Mouse (Mus musculus): ENCODE measurements around the gene Actr6.
"Not testable (repeated sequence)": the region's sequence is repeated elsewhere in the genome, so short reads cannot be mapped to it uniquely, and the experiment has no call there.

Actr6 gene

DNA sequence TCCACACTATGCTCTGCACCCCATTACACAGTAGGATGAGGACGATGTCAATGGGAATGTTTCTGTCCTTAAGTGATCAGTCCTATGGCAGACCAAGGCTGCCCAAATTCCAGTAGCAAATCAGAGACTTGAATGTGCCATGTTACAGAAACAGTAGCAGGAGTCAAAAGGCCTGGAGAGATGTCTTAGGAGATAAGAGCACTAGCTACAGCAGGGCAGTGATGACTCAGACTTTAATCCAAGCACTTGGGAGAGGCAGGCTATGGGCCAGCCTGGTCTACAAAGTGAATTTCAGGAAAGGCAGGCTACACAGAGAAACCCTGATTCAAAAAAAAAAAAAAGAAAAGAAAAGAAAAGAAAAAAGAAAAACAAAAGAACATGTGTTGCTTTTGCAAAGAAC is 52.6 kb downstream of the Actr6 start:
- DNase-seq (ENCODE audit: low spot score) = no peak

DNA sequence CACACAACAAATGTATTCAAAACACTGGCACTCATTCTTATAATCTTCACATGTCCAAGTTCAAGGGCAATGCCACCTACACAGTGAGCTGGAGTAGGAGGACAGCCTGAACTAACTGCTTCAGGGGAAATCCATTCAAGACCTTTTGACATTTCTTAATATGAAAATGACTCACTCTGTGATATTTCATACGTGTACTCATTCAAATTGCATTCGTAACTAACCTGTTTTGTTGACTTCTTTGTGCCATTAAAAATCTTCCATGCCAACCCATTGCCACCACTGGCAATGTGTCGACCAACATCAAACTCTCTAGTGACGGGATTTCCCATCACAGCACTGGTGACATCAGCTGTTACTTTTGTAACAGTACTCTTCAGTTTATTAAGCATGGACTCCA is 54.0 kb downstream of the Actr6 start:
- DNase-seq (ENCODE audit: low spot score) = no peak

- no peak for DNase-seq (ENCODE audit: low spot score)
Measured at GRCm38 (mm10) chr10:89676609-89677008, 55.5 kb downstream of the Actr6 start.

DNA sequence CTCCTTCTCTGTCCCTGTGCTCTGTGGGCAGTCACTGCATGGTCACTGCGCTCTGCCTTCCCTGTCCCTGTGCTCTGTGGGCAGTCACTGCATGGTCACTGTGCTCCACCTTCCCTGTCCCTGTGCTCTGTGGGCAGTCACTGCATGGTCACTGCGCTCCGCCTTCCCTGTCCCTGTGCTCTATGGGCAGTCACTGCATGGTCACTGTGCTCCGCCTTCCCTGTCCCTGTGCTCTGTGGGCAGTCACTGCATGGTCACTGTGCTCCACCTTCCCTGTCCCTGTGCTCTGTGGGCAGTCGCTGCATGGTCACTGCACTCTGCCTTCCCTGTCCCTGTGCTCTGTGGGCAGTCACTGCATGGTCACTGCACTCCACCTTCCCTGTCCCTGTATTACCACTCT is 61.7 kb downstream of the Actr6 start:
- DNase-seq (ENCODE audit: low spot score) = not testable (repeated sequence)

- no peak for DNase-seq (ENCODE audit: low spot score)
Measured at GRCm38 (mm10) chr10:89667571-89667970, 64.5 kb downstream of the Actr6 start.

GRCm38 (mm10) chr10:89665679-89666078 is 66.4 kb downstream of the Actr6 start:
- no peak for DNase-seq (ENCODE audit: low spot score)

DNA sequence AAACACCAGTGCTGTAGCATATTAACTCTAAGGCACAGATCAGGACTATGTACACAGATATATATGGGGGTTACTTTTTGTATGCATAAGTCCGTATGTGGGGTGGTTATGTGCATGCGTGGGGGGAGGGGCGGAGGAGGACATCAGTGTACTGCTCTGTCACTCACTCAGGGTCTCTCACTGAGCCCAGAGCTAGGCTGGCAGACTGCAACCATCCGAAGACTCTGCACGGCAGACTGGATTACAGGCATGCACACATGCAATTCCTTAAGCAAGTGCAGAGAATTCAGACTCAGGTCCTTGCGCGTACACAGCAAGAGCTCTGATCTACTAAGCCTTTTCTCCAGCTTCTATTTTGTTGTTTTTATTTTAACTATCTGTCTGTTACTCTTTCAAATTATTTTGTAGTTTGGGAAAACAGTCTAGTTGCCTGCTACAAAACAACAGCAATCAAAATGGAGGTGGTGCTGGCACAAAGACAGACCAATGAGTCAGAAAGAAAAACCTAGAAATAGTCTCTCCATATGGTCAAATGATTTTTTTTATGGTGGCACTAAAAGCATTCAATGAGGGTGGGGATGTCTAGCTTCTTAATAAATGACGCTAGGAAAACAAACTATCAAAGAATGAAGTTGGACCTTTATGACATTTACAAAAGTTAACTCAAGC is 67.0 kb downstream of the Actr6 start:
- no peak for DNase-seq (ENCODE audit: low spot score)

Data from layer of hippocampus, adult 9-10 months (tissue).